Mouse (Mus musculus) ovary, postnatal 10 days (tissue): ENCODE results near the gene Ptprn2.

Experiments
- DNase-seq: peaks from one replicate; pipeline ENCODE4 v3.0.0; 2022; ENCODE audit warnings: low spot score

The Ptprn2 gene

DNA sequence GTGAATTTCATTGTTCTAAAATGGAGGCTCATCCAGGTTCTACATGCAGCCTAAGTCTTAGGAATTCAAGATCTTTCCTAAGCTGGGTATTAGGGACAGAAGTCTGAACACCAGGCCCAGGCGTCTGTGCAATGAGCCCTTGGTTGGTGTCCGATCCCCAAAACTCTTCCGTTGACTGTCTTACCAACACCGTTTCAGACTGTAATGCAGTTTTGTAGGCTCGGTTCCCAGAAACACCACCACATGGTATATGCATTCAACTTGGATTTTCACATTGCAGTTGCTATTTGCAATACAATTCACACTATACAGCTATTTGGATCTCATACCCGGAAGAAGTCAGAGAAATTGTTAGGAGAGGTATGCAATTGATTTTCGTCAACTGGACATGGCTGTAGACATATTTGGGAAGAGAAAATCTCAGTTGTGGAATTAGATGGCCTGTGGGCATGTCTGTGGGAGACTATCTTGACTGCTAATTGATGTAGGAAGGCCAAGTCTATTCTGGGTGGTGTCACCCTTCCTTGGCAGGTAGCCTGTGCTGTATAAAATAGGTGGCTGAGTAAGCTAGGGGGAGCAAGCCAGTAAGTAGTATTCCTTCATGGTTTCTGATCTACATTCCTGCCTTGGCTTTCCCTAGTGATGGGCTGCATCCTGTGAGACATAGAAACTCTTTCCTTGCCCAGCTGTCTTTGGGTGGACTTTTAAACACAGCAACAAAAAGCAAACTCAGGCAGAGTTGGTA lies 109.5 kb downstream of the Ptprn2 start:
- no peak for DNase-seq

DNA sequence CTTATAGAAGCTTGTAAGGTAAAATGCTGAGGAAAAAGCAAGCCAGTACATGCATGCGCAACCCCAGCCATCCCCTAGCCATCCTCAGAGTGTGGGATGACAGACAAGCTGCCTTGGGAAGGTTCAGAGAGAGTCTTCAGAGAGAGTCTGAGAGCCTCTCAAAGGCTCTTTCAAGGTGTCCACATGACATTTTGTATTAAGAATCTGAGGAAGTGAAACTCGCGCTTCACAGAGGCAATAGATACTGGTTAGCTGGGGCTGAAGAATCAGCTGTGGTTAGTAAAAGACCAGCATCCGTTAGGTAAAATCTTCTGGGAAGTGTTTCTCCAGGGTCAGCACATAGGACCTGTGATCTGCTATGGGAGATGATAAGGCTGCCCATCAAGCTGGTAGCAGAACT lies 110.2 kb downstream of the Ptprn2 start:
- no peak for DNase-seq

DNA sequence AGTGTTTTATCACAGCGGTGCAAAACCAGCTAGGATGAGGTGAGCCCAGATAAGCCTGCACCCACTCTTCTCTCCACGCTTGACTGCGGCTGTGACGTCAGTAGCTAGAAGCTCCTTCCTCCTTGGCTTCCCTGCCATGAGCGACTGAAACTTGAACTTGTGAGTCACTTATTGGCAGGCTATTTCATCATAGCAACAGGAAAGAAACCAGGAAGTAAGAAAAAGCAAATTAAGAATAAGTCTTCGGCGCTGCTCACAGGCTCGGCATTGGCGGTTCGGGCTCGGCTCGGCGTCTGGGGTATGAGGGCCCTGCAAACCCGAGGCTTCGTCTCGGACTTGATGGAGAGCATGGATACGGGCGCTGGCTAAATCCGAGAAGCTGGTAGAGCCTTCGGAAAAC lies 111.5 kb downstream of the Ptprn2 start:
- no peak for DNase-seq

DNA sequence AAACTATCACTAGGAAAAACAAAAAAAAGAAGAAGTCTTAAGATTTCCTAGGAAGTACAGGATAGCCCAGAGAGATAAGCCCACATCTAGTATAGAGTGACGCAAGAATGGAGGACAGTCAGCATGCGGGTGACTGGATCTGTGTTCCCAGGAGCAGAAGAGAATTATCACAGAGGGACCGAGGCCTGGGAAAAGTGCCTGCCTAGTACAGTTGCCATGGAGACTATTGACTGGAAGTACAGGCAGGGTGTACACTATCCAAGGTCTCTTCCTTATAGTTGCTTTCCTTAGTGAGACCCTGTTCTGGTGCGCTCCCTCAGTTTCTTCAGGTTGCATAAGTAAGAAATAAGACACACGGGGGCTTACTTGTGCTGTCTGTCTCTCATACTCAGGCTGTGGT lies 112.2 kb downstream of the Ptprn2 start:
- DNase-seq: no peak

DNA sequence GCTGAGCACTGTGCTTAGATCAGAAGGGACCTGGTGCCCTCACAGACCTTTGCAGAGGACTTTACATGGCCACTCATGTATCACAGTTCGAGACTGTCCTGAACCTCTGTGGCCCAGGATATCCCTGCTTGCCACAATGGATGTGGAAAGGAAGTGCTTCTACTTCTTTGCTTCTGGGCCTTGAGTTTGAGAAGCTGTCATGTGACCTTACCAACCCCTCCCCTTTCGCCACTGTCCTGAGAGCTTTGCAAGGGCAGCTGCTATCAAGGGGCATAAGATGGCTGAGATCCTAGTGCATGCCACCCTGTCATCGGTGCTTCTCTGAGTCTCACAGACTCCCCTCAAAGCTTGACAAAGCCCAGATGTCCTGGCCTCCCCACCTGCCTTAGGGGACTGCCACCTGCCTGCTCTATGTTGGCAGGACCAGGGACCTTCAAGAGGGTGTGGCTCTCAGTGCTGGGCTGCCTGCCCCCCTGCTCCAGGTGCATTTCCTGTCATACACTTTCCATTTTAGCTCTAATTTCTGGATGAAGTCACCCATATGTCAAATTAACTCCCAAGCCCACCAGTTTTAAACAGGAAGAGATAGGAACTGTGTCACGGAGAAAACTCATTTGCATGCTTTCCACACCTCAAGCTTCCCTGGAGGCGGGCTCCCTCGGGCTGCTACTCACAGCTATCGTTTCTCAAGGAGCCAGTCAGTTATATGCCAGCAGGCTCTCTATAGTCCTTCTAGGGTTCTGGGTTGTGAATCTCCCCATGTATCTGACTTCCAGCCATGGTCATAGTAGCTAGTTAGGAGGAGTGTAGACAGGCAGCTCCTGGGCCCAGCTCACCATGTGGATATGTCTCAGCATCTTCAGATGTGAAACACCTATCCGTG lies 112.8 kb downstream of the Ptprn2 start:
- no peak for DNase-seq

DNA sequence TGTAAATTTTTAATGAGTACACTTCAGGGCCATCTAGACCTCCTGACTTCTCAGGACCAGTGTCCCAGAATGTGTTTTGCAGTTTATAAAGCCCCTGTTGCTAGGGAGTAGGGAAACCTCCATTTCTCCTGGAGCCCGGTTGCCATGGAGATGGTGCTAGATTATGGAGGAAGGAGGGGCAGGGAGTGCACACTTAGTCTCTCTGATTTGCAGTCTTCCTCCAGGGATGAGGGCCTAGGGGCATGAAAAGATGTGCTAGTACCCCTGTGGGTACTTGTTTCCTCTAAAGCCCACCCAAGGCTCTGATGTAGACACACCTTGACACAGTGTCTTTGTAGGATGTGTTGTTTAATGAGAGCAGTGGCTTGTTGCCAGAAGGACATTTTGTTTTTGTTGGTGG lies 114.0 kb downstream of the Ptprn2 start:
- DNase-seq: no peak

DNA sequence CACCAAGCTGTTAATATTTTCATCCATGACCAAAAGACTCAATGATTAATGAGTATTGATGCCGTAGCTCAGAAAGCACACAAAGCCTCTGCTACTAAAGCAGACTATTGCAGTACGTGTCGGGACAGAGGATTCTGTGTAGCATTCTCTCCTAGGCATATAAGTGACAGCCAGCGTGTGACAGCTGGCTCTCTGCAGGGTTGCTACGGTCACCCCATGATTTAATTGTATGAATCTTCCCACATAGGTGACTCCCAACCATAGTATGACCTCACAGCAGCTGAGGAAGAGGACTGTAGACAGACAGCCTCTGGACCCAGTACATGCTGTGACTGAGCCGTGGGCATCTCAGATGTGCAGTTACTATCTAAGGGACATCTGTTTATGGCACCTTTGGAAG lies 114.5 kb downstream of the Ptprn2 start:
- no peak for DNase-seq

DNA sequence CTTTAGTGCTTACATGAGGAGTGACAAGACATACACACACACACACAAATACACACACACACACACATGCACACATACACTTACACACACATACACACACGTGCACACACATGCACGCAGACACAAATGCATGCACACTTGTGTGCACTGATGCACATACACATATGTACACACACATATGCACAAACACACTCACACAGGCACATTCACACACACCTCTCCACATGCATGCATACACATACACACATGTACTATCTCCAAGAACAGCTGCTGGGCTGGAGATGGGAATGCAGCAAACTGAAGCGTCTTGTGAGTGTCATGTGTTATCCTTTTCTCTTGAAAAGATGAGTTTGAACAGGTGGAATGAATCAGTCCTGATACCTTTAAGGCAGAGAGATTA lies 115.9 kb downstream of the Ptprn2 start:
- no peak for DNase-seq

DNA sequence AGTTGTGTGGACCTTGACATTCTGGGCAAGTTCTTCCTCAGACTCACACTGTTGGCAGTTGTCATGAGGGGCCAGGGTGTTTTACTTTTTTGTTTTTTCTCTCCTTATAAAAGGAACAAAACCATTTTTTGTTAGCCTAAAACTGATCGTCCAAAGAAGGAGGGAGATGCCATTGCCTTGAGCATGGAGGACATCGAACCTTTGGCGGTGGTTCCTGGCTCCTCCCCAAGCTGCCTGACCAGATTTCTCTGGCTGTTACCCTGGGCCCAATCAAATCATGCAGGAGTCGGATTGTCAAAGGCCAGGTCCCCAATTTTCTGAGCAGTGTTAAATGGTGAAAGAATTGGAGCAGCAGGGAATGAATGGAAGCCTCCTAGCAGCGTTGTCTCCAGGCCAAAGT lies 116.4 kb downstream of the Ptprn2 start:
- no peak for DNase-seq

DNA sequence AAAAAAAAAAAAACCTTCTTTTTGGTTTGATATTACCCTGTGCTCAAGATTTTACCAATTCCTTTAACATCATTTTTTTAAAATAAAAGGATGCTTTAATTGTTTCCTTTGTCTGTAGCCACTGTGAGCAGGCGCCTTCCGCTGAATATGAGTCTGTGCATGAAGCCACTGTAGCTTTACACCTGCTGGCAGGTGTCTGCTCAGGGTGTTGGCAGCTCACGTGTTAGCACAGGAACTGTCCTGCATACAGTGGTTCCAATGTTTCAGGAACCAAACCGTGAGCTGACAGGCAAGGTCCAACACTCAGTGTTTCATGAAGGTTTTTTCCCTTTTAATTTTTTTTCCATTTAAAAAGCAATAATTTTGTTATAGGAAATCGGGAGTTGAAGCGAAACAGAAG lies 123.1 kb downstream of the Ptprn2 start:
- DNase-seq: no peak

DNA sequence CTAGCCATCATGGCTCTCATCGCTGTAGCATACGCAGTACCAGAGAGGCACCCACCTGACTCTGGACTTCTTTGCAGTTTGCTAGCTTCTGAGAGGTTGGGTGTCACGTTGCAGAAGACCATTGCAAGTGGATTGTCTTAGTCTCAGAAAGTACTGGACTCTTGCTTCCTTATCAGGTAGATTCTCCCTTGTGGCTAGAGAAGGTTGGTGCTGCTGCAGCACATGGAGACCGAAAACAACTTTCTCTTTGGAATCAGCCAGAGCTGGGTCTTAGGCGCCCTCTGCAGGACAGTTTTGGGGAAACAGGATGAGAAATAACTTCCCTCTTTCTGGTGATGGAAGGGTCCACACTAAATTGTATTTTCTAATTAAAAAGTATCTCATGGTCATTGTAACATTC lies 134.3 kb downstream of the Ptprn2 start:
- peak; percentile 42 for DNase-seq

DNA sequence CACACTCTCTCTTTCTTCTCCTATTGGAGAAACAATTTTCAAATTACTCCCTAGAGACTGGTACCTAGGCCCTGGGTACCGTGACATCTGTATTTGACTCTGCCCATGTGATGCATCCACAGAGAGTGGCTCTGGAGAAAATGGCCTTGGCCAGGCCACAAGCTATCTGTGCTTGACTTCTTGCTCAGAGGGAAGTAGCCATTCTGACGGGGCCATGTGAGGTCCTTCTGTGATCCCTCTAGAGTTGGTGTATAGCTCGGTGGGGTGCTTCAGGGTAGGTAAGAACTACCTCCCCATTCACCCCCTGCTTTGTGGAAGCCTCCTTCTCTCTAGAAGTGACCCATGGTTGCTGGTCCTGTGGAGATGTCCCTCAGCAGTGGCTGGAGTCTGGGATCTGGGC lies 134.8 kb downstream of the Ptprn2 start:
- no peak for DNase-seq

DNA sequence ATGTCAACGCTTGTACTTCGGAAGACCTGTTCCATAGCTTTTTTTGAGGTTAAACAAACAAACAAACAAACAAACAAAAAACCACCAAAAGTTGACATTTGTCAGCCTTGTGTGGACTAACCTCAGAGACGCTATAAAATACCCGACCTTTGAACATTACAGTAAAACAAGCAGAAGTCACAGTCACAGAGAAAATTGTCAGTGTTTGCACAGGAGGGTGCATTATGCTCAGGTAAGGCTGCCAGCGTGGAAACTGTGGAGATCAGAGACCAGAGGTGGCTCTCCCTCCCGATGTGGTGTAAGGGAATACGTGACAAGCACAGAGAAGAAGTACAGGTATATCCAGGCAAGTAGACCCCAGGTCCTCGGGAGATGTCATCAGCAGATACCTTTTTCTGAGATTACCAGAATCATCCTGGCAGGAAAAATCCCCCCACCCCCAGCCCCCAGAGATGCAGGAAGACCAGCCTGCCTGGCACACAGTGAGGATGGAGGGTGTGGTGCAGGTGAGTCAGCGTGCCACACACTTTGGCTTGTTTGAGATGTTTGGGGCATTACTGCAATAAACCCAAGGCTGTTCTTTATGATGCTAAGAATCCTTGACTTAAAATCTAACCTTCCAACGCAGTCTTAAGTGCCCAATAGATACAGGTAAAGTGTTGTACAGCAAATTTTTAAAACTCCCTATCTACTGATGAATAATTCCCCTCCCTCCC lies 136.0 kb downstream of the Ptprn2 start:
- no peak for DNase-seq

DNA sequence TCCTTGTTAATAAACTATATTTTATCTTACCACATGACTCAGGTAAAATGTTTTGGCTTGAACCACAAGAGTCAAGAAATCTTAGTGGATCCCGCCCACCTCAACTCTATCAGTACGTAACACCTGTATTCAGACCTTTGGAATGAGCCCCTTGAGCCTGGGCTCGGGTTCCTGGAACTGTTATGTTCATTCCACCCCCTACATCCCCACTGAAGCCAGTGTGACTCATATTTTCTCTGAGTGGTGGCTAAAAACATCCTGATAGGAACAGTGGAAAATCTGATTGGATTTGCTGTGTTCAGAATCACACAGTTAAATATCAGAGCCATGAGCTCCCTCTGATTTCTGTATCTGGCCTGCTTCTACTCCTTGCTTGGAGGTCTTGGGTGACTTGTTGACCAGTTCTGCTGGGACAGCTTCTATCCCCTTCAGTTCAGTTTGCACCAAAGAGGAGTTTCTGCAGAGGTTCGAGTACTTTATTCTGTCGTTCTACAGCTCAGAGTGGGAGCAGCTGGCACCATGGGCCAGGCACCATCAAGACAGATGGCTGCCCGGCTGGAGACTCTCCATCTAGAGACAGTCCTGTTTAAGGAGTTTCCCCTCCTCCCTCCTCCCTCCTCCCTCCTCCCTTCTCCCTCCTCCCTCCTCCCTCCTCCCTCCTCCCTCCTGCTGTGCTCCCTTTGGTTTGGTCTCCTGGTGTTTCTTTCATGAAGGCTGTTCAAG lies 137.3 kb downstream of the Ptprn2 start:
- DNase-seq: no peak

DNA sequence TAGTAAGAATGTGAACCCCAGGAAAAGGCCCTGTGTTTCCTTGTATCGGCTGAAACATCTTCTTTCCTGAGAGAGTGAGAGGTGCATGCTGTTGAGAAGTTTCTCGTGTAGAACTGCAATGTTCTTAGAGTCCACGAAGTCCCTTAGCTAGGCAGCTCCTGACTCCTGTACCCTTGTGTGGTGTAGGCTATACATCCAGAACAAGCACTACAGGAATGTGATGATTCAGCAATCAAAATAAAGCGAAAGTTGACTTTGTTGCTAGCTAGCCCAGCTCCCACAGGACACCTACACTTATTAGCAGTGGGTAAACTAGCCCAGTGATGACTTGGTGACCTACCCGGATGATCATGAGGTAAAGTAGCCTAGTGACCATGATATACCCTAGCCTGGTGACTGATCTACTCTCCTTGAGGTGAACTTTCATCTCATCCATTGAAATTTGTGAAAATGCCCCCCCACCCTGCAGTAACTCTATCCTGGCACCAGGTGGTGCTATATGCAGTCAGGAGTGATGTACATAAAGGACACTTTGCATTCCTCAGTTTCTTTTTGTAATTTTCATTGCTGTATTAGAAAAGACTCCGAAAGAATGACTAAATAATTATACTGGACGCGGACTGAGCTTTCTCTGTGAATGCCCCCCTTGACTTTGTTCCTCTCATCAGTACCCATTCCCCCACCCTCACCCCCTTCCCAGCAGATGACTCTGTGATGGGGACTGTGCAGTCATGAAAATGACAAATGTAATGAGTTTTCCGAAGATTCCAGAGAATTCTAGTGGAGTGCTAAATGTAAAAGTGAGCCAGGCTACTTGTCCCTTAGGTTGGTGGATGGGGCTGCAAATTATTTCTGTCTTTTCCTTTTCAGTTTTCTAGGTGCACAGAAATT lies 140.1 kb downstream of the Ptprn2 start:
- DNase-seq: no peak

DNA sequence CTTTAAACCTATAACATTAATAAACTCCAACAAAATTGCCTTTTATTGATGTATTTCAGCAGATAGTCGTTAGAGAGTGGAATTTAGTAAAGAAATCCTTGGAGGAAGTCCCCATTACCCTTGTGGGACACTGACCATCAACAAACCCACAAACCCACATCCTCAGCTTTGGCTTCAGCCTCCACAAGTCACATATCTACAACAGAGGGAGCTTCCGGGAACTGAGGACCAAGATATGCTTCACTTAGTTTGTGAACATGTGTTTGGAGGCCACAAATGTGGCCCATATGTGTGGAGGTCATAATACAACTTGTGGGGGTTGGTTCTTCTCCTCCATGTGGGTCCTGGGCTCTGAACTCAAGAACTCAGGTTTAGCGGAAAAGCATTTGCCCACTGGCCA lies 143.5 kb downstream of the Ptprn2 start:
- no peak for DNase-seq

DNA sequence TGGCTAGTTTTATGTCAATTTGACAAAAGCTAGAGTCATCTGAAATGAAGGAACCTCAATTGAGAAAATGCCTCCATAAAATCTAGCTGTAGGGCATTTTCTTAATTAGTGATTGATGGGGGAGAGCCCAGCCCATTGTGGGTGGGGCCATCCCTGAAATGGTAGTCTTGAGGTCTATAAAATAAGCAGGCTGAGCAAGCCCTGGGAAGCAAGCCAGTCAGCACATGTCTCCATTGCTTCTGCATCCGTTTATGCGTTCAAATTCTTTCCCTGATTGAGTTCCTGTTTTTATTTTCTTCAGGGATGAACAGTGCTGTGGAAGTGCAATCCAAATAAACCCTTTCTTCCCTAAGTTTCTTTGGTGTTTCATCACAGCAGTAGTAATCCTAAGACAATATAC lies 152.0 kb downstream of the Ptprn2 start:
- DNase-seq: no peak

DNA sequence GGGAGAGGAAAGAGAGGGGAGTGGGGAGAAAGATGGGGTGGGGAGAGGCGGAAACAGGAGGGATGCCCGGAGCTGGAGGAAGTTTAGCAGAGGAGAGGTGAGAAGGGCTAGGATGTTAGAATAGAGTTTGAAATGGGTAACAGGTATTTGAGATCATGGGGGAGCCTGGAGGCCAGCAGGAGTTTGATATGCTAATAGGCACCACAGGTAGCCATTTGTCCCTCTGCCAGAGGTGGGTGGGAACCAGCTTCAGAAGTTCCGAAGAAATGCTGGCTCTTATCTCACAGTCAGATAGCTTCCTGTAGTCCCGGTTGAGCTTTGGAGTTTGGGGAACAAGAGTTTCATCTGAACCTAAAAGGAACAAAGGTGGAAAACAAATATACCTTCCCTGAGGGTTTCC lies 155.4 kb downstream of the Ptprn2 start:
- DNase-seq: no peak

DNA sequence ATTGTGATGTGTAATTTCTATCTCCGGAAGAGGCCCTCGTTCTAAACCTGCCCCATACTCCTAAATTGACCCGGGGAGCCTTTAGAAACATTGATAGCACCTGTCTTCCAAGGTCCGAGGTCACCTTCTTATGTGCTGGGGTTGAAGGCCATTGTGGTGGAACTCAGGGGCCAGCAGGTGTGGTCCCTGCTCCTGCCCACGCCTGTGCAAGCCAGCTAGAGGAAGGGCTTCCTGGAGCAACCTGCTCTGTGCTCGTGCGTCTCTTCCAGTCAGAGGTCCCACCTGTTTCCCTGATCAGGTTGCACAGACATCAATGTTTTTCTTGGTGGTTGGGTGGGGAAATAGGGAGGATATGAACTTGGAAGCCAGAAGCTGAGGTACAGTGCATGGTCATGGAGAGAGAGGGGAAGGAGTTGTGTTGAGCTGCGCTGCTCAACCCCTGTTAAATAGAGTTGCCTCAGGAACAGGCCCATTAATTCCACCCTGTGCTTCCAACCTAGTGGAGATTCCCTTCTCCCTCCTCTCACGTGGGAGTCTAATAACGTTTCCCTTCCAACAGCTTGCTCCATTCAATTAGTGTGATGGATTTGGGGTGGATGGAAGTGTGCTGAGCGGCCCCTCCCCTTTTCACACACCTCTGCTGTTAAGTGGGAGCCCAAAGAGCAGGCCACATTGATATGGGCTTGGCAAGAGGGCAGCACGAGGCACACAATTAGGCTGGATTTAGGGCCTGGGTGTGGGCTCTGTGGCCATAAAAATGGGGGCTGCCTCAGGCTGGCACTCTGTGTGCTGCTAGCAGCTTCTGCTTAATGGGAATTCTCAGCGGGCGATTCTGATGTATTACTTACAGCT lies 156.0 kb downstream of the Ptprn2 start:
- DNase-seq: no peak

DNA sequence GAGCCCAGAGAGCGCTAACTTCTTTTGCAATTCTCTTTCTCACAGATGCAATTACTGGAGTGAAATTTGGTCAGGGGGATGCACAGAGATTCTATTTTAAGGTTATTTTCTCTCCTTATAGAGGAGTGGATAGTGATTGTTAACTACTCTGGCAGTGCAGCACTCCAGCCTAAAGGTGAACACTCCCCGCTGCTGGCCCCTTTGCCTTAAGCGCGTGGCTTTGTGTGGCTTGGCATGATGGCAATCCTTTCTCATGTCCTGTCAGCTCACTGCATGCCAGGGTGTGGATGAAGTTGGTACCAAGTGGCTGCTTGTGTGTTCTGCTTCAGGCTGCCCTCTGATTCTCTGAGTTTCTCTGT lies 156.7 kb downstream of the Ptprn2 start:
- no peak for DNase-seq
